ENCODE assay signal across 9 mouse cellular contexts in the genomic region with DNA sequence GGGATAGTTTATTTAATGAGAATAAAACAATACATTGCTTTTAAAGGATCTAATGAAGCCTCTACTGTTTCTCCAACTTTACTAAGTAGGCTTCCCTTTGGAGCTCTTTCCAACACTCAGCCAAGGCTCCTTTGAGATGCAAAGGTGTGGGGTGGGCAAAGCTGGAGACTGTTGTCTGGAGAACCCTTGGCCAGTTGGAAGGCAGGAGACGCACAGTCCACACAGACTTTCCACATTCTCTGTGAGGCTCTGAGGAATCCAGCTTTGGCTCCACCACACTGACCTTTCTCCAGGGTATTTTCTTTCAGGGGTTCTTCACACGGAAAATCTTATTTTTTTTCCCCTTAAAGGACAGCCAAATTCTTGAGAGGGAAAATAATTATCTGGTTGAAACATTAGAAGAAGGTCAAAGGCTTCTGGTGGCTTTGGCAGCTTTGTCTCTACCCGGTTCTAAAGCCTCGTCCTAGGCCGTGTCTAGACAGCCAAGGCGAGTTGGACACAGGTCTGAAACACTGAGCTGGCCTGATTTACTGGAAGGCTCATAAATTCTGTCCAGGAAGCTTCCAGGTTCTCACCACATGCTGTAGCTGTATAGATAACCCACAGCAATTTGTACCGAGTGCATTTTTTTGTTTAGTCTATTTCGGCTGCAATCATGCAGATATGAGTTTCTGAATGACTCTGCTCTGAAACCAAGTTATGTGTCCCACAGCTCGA.
DNase-seq lines count a peak whose midpoint lies in the region; ATAC-seq and TF ChIP-seq lines count a peak whose summit lies in the region.
"Had no signal": no experiment of that assay in that cellular context is flagged by ENCODE, and none has a peak within 500 bp of the region (broad histone marks: within the 10 kb centered on the region; RNA-seq: fewer than 3 reads in every experiment).

No protein-coding gene starts in this region.

- H3K79me2 ChIP-seq in CH12.LX (replicated peaks; ENCODE audit: control insufficient read depth, extremely low read depth, insufficient read depth, poor library complexity, severe bottlenecking), result no peaks in the 10 kb centered on the region; the same call in 1 of the 2 replicates

- peak; percentile 59 for TF ChIP-seq POLR2A in CH12.LX (IDR thresholded peaks at IDR 0.05; ENCODE audit: low read depth, low read length)

- WGBS in heart, embryonic 13.5 days, result 45% methylated on average over 9 of the region's 9 CpGs
- 26% methylated on average over 9 of the region's 9 CpGs for WGBS in limb, embryonic 13.5 days

- peak; percentile 96 for TF ChIP-seq EP300 in CH12.LX (IDR thresholded peaks at IDR 0.05; ENCODE audit: low read length)

- H3K9me3 ChIP-seq in CH12.LX (replicated peaks; ENCODE audit: low read length), result peaks cover 3% of the 10 kb centered on the region
- no peaks in the 10 kb centered on the region for H3K9me3 ChIP-seq in heart, embryonic 13.5 days
- no peaks in the 10 kb centered on the region for H3K9me3 ChIP-seq in limb, embryonic 13.5 days
- H3K9me3 ChIP-seq: midbrain, embryonic 15.5 days had no signal

- peaks cover 3 to 28% of the 10 kb centered on the region in 2 experiments for H3K4me1 ChIP-seq in CH12.LX (ENCODE audit: control insufficient read depth in 1 of 2, insufficient read depth in 2 of 2)
- H3K4me1 ChIP-seq in heart, embryonic 13.5 days, result 0 out of 2 replicates have a peak, but pooled peaks cover 8% of the 10 kb centered on the region
- peaks cover 20% of the 10 kb centered on the region for H3K4me1 ChIP-seq in limb, embryonic 13.5 days
- H3K4me1 ChIP-seq: midbrain, embryonic 15.5 days had no signal

- in situ Hi-C loops in CH12.LX (cut with MboI; ENCODE audit: low pct_ligation_motif_present, low pct_unique_long_range_greater_than_20kb, low sequenced_read_pairs), result no loop called here

- H3K4me2 ChIP-seq in CH12.LX (ENCODE audit: insufficient read depth, low read depth, poor library complexity, severe bottlenecking), result peak overlapping the region; percentile 57
- no peak overlapping the region for H3K4me2 ChIP-seq in heart, embryonic 13.5 days
- H3K4me2 ChIP-seq in limb, embryonic 13.5 days (replicated peaks), result no peak overlapping the region
- H3K4me2 ChIP-seq: midbrain, embryonic 15.5 days had no signal

- DNase-seq in CH12.LX (ENCODE audit: extremely low read depth), result peak; percentile 93
- DNase-seq in adipocyte (ENCODE audit: low spot score), result peak; percentile 78
- DNase-seq in adrenal gland, postnatal 10 days, result no peak
- DNase-seq in layer of hippocampus, adult 9-11 months, result no peak
- DNase-seq in right cerebral cortex, postnatal 4 days, result no peak

- dilution Hi-C loops in CH12.LX (cut with MboI; ENCODE audit: extremely low pct_ligation_motif_present, extremely low pct_unique_long_range_greater_than_20kb, low sequenced_read_pairs), result no loop called here

- TF ChIP-seq RAD21 in CH12.LX (IDR thresholded peaks at IDR 0.05; ENCODE audit: low read depth, low read length), result peak; percentile 12

- no peaks in the 10 kb centered on the region for H3K36me3 ChIP-seq in CH12.LX (replicated peaks in 1 of 2; ENCODE audit: control insufficient read depth in 1 of 2, insufficient read depth in 1 of 2, low read length in 1 of 2)
- H3K36me3 ChIP-seq in heart, embryonic 13.5 days, result no peaks in the 10 kb centered on the region
- no peaks in the 10 kb centered on the region for H3K36me3 ChIP-seq in limb, embryonic 13.5 days
- H3K36me3 ChIP-seq: midbrain, embryonic 15.5 days had no signal

- H3K9ac ChIP-seq in CH12.LX (ENCODE audit: insufficient read depth, low read depth), result peak overlapping the region; percentile 50
- no peak overlapping the region for H3K9ac ChIP-seq in heart, embryonic 13.5 days
- H3K9ac ChIP-seq in limb, embryonic 13.5 days, result peak overlapping the region; percentile 25; the same call in 1 of the 2 replicates
- H3K9ac ChIP-seq: midbrain, embryonic 15.5 days had no signal

- TF ChIP-seq CTCF in CH12.LX (conservative IDR thresholded peaks at IDR 0.05 in 1 of 2, IDR thresholded peaks at IDR 0.05 in 1 of 2; ENCODE audit: low read depth in 2 of 2, low read length in 2 of 2), result no peak

- no peaks in the 10 kb centered on the region for H3K27me3 ChIP-seq in CH12.LX (replicated peaks)
- no peaks in the 10 kb centered on the region for H3K27me3 ChIP-seq in heart, embryonic 13.5 days (replicated peaks)
- H3K27me3 ChIP-seq in limb, embryonic 13.5 days, result no peaks in the 10 kb centered on the region
- H3K27me3 ChIP-seq: midbrain, embryonic 15.5 days had no signal

- ATAC-seq in heart, embryonic 13.5 days (ENCODE audit: extremely low read depth, insufficient number of reproducible peaks, low FRiP score, low TSS enrichment), result no peak
- ATAC-seq in limb, embryonic 13.5 days (ENCODE audit: low FRiP score, low read depth), result peak; percentile 82
- ATAC-seq: midbrain, embryonic 15.5 days had no signal

- no peak overlapping the region for H3K4me3 ChIP-seq in CH12.LX (replicated peaks in 1 of 3; ENCODE audit: low read depth in 2 of 3, low read length in 2 of 3, poor library complexity in 1 of 3)
- no peak overlapping the region for H3K4me3 ChIP-seq in heart, embryonic 13.5 days
- no peak overlapping the region for H3K4me3 ChIP-seq in limb, embryonic 13.5 days
- H3K4me3 ChIP-seq: erythroblast, embryonic 14.5 days; midbrain, embryonic 15.5 days had no signal

- H3K27ac ChIP-seq in CH12.LX (ENCODE audit: insufficient read depth, low read depth), result peak overlapping the region; percentile 94
- H3K27ac ChIP-seq in heart, embryonic 13.5 days (replicated peaks), result peak overlapping the region; percentile 83
- peak overlapping the region; percentile 88 for H3K27ac ChIP-seq in limb, embryonic 13.5 days
- H3K27ac ChIP-seq: midbrain, embryonic 15.5 days had no signal

TF ChIP-seq in CH12.LX, 34 proteins besides CTCF, POLR2A, EP300 and RAD21:
- TF ChIP-seq ZKSCAN1 (IDR thresholded peaks at IDR 0.05; ENCODE audit: borderline replicate concordance, low read depth, low read length) (no peak), JUN (IDR thresholded peaks at IDR 0.05; ENCODE audit: insufficient read depth, low read depth, low read length) (peak; percentile 94), HCFC1 (IDR thresholded peaks at IDR 0.05; ENCODE audit: low read depth, low read length) (no peak), ETS1 (conservative IDR thresholded peaks at IDR 0.05; ENCODE audit: low read depth, low read length) (peak; percentile 91), E2F4 (IDR thresholded peaks at IDR 0.05; ENCODE audit: insufficient replicate concordance, low read depth, low read length) (no peak), MXI1 (IDR thresholded peaks at IDR 0.05; ENCODE audit: low read depth, low read length) (no peak), MAFK (IDR thresholded peaks at IDR 0.05; ENCODE audit: insufficient replicate concordance, low read length) (peak; percentile 83), IRF4 (IDR thresholded peaks at IDR 0.05; ENCODE audit: low read depth, low read length) (peak; percentile 98), SMC3 (IDR thresholded peaks at IDR 0.05; ENCODE audit: low read depth, low read length) (no peak; the same call in 1 of the 2 replicates), USF2 (conservative IDR thresholded peaks at IDR 0.05; ENCODE audit: low read depth, low read length) (no peak), CHD1 (IDR thresholded peaks at IDR 0.05; ENCODE audit: low read depth, low read length) (no peak), JUND (conservative IDR thresholded peaks at IDR 0.05; ENCODE audit: low read depth, low read length) (peak; percentile 98), MYC (IDR thresholded peaks at IDR 0.05; ENCODE audit: low read depth, low read length) (peak; percentile 91), NRF1 (IDR thresholded peaks at IDR 0.05; ENCODE audit: low read depth, low read length) (no peak), BHLHE40 (IDR thresholded peaks at IDR 0.05; ENCODE audit: low read depth, low read length) (peak; percentile 76; the same call in 1 of the 2 replicates), MEF2A (IDR thresholded peaks at IDR 0.05; ENCODE audit: borderline replicate concordance, low read depth, low read length) (peak; percentile 98), ZMIZ1 (IDR thresholded peaks at IDR 0.05; ENCODE audit: low read depth, low read length) (no peak), ZNF384 (IDR thresholded peaks at IDR 0.05; ENCODE audit: low read depth, low read length) (peak; percentile 95), MAZ (IDR thresholded peaks at IDR 0.05; ENCODE audit: low read depth, low read length) (peak; percentile 12; the same call in 1 of the 2 replicates), GABPA (IDR thresholded peaks at IDR 0.05; ENCODE audit: insufficient replicate concordance, low read depth, low read length) (no peak), TBP (conservative IDR thresholded peaks at IDR 0.05; ENCODE audit: low read depth, low read length) (no peak), NELFE (IDR thresholded peaks at IDR 0.05; ENCODE audit: low read depth, low read length) (no peak), POLR2AphosphoS2 (IDR thresholded peaks at IDR 0.05; ENCODE audit: low read depth, low read length) (no peak), MAX (IDR thresholded peaks at IDR 0.05; ENCODE audit: low read length) (peak; percentile 81), CHD2 (IDR thresholded peaks at IDR 0.05; ENCODE audit: low read length) (peak; percentile 57; the same call in 1 of the 2 replicates), TCF12 (IDR thresholded peaks at IDR 0.05; ENCODE audit: low read depth, low read length) (peak; percentile 81), USF1 (IDR thresholded peaks at IDR 0.05; ENCODE audit: low read depth, low read length) (no peak)
TF ChIP-seq in CH12.LX: peak in this region for 13.

Comparison
In these comparisons a context has a peak if more than half of its experiments do, and no peak if none do; other contexts are left out.
1. DNase-seq: peak in CH12.LX (single experiment) and adipocyte (single experiment); none in adrenal gland, postnatal 10 days (single experiment), layer of hippocampus, adult 9-11 months (single experiment) and right cerebral cortex, postnatal 4 days (single experiment).
2. Peak in every context shown above with its lines, with median percentiles within 50 percentile points of each other: H3K27ac ChIP-seq.